Mouse (Mus musculus): Measurements from ENCODE around the gene Lcn8. TPM values are rescaled to one million over a fixed set of nuclear protein-coding genes. Genes with fewer than 3 reads are reported as not detected.

Lcn8 gene
- polyA plus RNA-seq, 1 experiment, result not detected

DNA sequence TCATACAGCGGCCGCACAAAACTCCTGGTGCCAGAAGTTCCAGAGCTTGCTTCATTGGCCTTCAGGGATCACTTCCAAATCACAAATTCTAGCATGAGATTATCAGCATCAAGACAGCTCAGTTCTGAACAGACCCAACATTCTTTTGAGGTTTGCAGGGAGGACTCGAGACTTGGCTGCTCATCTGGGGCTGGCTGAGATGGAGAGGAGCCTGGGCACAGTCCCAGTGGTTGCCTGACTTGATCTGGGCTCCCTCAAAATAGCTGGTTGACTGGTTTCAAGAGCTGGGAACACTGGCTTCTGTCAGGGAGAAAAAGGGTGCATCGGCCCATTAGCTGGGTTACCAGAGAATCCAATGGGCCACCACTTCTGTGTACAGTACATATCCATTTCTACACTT lies 3.8 kb downstream of the Lcn8 start:
- WGBS, result 81% methylated on average over 4 of the region's 4 CpGs
- TF ChIP-seq POLR2A (IDR thresholded peaks at IDR 0.05; ENCODE audit: borderline replicate concordance, control insufficient read depth, low read depth, low read length) (no peak), CTCF (IDR thresholded peaks at IDR 0.05; ENCODE audit: control insufficient read depth, insufficient read depth, low read length) (no peak)
- no peak overlapping the region for H3K4me3 ChIP-seq (replicated peaks; ENCODE audit: control insufficient read depth, low read depth, low read length)

DNA sequence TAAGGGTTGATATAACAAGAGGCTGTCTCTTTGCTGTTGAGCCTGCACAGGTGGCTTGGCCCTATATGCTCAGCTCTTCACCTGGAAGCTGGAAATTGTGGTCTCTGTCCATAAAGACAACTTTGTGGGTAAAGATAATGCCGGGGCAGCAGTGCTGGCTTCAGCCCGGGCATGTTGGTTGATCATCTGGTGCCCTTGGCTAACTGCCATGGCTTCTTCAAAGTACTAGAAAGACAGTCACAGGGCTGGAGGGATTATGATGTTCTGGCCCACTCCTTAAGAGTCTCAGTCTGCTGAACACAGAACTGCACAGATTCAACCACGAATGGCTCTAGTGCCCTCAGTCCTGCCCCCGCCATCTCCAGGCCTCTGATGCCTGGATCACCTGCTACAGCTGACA lies 4.3 kb downstream of the Lcn8 start:
- Histone ChIP-seq H3K27ac (ENCODE audit: control insufficient read depth, insufficient read depth, low read depth, low read length, poor library complexity) (no peak overlapping the region), H3K4me3 (replicated peaks; ENCODE audit: control insufficient read depth, low read depth, low read length) (no peak overlapping the region), H3K4me1 (ENCODE audit: control insufficient read depth, insufficient read depth, low read length) (no peaks in the 10 kb centered on the region)
- 60% methylated on average over 4 of the region's 4 CpGs for WGBS
- no peak for TF ChIP-seq POLR2A (IDR thresholded peaks at IDR 0.05; ENCODE audit: borderline replicate concordance, control insufficient read depth, low read depth, low read length)
- no peak for TF ChIP-seq CTCF (IDR thresholded peaks at IDR 0.05; ENCODE audit: control insufficient read depth, insufficient read depth, low read length)

More for the DNA sequence above, 3.8 kb downstream of the Lcn8 start:
- Histone ChIP-seq H3K27ac (ENCODE audit: control insufficient read depth, insufficient read depth, low read depth, low read length, poor library complexity) (no peak overlapping the region), H3K4me1 (ENCODE audit: control insufficient read depth, insufficient read depth, low read length) (no peaks in the 10 kb centered on the region)

DNA sequence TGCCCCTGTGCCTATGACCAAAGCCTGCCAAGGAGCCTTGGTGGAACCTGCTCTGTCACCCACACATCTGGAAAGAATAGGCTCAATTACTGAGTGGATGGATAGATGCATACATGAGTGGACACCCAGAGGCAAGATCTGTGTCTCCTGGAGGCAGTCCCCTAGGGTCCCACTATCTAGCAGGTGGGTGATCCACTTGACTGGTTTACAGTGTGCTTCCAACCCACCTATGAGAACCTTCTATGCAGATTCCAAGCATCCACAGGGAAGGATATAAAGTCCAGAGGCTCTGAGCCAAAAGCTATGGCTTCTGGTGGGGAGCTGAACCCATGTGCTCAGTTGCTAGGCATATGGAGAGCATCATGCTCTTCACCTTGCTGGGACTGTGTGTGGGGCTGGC lies 4.7 kb downstream of the Lcn8 start, which contains the start of gene Lcn5:
TSS of gene Lcn5 (plus strand) at position 301 of the 400 bp plus-strand sequence.
- H3K4me3 ChIP-seq (replicated peaks; ENCODE audit: control insufficient read depth, low read depth, low read length), result no peak within 1 kb of the TSS

DNA sequence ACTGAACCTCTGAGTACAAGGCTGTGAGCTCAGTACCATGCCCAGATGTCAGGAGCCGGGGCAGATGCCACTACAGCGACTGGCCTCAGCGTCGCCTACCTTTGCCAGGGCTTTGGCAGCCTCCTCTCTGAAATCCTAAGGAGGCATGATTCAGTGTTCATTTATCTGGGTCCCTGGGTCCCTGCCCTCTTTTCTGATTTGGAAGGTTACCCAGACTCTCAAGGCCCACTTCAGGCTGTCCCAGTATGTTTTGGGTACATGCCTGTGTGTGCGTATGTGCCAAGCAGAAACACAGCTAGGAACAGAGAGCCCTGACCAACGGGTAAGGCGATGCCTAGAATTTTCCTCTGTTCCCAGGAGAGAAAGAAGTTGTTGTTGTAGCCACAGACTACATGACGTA lies 7.4 kb downstream of the Lcn8 start:
- 83% methylated on average over 8 of the region's 8 CpGs for WGBS

More for the DNA sequence above, 4.7 kb downstream of the Lcn8 start, which contains the start of gene Lcn5:
- Histone ChIP-seq H3K4me1 (ENCODE audit: control insufficient read depth, insufficient read depth, low read length) (no peaks in the 10 kb centered on the region), H3K27ac (ENCODE audit: control insufficient read depth, insufficient read depth, low read depth, low read length, poor library complexity) (no peak within 1 kb of the TSS)
- TF ChIP-seq POLR2A (IDR thresholded peaks at IDR 0.05; ENCODE audit: borderline replicate concordance, control insufficient read depth, low read depth, low read length) (no peak), CTCF (IDR thresholded peaks at IDR 0.05; ENCODE audit: control insufficient read depth, insufficient read depth, low read length) (no peak)

DNA sequence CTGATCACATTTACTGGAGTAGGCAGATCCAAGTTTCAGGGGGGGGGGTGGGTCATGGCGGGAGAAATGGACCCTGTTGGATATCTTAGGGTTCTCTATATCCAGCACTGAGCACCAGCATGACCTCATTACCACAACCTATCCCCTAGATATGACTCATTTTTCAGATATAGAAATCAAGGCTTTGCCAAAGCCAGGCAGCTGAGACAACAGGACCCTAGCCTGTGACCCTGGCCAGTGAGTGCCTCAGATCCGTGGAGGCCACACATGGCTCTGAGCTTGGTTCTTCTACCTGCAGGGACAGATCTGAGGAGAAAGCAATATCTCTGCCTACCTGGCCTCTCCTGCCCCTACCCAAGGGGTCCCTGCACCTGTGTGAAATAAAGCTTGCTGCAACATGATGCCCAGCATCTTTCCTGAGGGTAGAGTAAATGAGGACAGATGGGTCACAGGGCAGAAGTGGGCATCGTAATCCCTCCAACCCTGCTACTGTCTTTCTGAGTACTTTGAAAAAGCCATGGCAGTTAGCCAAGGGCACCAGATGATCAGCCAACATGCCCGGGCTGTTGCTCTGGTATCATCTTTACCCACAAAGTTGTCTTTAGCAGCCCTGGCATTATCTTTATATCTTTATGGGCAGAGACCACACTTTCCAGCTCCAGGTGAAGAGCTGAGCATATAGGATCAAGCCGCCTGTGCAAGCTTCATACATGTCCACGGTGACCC lies 8.5 kb downstream of the Lcn8 start:
- Histone ChIP-seq H3K4me1 (ENCODE audit: control insufficient read depth, insufficient read depth, low read length) (no peaks in the 10 kb centered on the region), H3K27ac (ENCODE audit: control insufficient read depth, insufficient read depth, low read depth, low read length, poor library complexity) (no peak overlapping the region), H3K4me3 (replicated peaks; ENCODE audit: control insufficient read depth, low read depth, low read length) (no peak overlapping the region)
- WGBS, result 75% methylated on average over 6 of the region's 6 CpGs
- TF ChIP-seq POLR2A (IDR thresholded peaks at IDR 0.05; ENCODE audit: borderline replicate concordance, control insufficient read depth, low read depth, low read length) (no peak), CTCF (IDR thresholded peaks at IDR 0.05; ENCODE audit: control insufficient read depth, insufficient read depth, low read length) (no peak)

More for the DNA sequence above, 7.4 kb downstream of the Lcn8 start:
- no peak for TF ChIP-seq CTCF (IDR thresholded peaks at IDR 0.05; ENCODE audit: control insufficient read depth, insufficient read depth, low read length)
- TF ChIP-seq POLR2A (IDR thresholded peaks at IDR 0.05; ENCODE audit: borderline replicate concordance, control insufficient read depth, low read depth, low read length), result no peak
- Histone ChIP-seq H3K4me1 (ENCODE audit: control insufficient read depth, insufficient read depth, low read length) (no peaks in the 10 kb centered on the region), H3K27ac (ENCODE audit: control insufficient read depth, insufficient read depth, low read depth, low read length, poor library complexity) (no peak overlapping the region), H3K4me3 (replicated peaks; ENCODE audit: control insufficient read depth, low read depth, low read length) (no peak overlapping the region)

DNA sequence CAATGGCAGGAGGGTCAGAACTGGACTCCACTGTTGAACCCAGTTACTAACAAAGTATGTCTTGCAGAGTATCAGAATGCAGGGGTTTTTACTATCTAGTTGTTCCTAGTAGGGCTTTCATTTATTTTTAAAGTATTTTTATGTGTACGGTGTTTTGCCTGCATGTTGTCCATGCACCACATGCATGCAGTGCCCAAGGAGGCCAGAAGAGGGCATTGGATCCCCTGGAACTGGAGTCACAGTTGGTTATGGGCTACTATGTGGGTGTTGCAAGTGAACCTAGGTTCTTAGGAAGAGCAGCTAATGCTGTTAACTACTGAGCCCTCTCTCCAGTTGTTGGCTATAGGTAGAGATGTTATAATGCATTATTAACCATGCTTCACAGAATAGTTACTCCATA lies 10.6 kb downstream of the Lcn8 start:
- TF ChIP-seq CTCF (IDR thresholded peaks at IDR 0.05; ENCODE audit: control insufficient read depth, insufficient read depth, low read length), result peak; percentile 44; the same call in 1 of the 2 replicates
- no peak for TF ChIP-seq POLR2A (IDR thresholded peaks at IDR 0.05; ENCODE audit: borderline replicate concordance, control insufficient read depth, low read depth, low read length)
- Histone ChIP-seq H3K27ac (ENCODE audit: control insufficient read depth, insufficient read depth, low read depth, low read length, poor library complexity) (no peak overlapping the region), H3K4me1 (ENCODE audit: control insufficient read depth, insufficient read depth, low read length) (no peaks in the 10 kb centered on the region), H3K4me3 (replicated peaks; ENCODE audit: control insufficient read depth, low read depth, low read length) (no peak overlapping the region)
- WGBS, result 30% methylated on average over 1 of the region's 1 CpGs

DNA sequence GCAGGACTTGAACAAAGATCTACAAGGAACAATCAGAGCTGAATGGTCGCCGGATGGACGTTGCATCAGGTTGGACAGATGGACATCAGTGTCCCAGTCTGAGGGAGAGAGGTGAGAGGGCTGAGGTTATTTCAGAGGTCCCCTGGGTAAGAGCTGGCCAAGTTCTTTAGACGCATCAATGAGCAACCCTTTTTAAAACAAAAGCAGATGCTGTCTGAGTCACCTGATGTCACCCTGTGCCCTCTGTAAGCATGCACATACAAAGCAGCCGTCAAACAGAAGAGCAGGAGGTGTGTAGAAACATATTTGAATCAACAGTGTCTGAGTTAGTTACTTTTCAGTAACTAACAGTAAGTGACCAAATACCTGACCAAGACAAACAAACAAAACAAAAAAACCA lies 11.2 kb downstream of the Lcn8 start:
- WGBS, result 82% methylated on average over 5 of the region's 5 CpGs
- TF ChIP-seq CTCF (IDR thresholded peaks at IDR 0.05; ENCODE audit: control insufficient read depth, insufficient read depth, low read length) (no peak), POLR2A (IDR thresholded peaks at IDR 0.05; ENCODE audit: borderline replicate concordance, control insufficient read depth, low read depth, low read length) (no peak)
- Histone ChIP-seq H3K4me1 (ENCODE audit: control insufficient read depth, insufficient read depth, low read length) (no peaks in the 10 kb centered on the region), H3K4me3 (replicated peaks; ENCODE audit: control insufficient read depth, low read depth, low read length) (no peak overlapping the region), H3K27ac (ENCODE audit: control insufficient read depth, insufficient read depth, low read depth, low read length, poor library complexity) (no peak overlapping the region)

DNA sequence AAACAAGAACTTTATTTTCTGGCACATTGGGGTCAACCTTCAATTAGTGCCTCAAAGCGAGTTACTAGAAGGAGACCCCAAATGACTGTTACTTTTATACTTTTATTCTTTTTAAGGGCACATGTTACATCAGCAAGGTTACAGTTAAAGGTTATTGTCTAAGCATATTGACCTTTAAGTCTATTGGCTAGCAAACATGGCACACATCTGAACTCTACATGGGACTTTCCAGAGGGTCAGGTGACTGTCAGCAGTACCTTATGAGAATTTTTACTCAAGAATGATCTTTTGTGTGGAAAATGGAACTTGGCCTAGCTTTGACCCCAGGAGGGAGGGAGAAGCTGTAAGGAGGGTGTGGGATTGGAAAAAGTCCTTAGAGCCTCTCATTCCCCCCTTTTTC lies 13.6 kb downstream of the Lcn8 start:
- WGBS, result 62% methylated on average over 1 of the region's 1 CpGs
- Histone ChIP-seq H3K4me3 (replicated peaks; ENCODE audit: control insufficient read depth, low read depth, low read length) (no peak overlapping the region), H3K27ac (ENCODE audit: control insufficient read depth, insufficient read depth, low read depth, low read length, poor library complexity) (no peak overlapping the region), H3K4me1 (ENCODE audit: control insufficient read depth, insufficient read depth, low read length) (no peaks in the 10 kb centered on the region)
- TF ChIP-seq POLR2A (IDR thresholded peaks at IDR 0.05; ENCODE audit: borderline replicate concordance, control insufficient read depth, low read depth, low read length) (no peak), CTCF (IDR thresholded peaks at IDR 0.05; ENCODE audit: control insufficient read depth, insufficient read depth, low read length) (no peak)

Data from bone marrow, adult 2 months (tissue).